ENCODE assay signal across 8 mouse cellular contexts in the genomic region with DNA sequence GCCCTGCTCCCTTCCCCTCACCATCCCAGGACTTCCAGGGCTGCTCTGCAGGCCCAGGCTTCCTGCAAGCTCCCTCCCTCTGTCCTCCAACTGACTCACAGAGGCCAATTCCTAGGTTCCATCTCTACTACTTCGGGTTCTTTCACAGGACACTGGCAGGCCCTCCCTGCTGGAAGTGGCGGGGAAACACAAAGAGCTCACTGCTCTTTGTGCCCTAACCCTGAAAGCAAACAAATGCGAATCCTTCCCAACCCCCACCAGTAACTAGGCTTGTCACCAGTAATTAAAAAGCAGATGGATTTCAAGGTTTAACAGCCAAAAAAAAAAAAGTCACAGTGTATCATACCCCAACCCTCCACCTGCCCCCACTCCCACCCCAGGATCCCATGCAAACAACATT. TPM values are rescaled to one million over a fixed set of nuclear protein-coding genes. Genes with fewer than 3 reads are reported as not detected.
DNase-seq lines count a peak whose midpoint lies in the region; ATAC-seq and TF ChIP-seq lines count a peak whose summit lies in the region.

No protein-coding gene starts in this region.

- intact Hi-C loops in gastrocnemius, postnatal 14 days (cut with DNase I; ENCODE audit: low total_unique reads), result no loop called here

- H3K9me3 ChIP-seq in heart, embryonic 10.5 days, result no peaks in the 10 kb centered on the region
- no peaks in the 10 kb centered on the region for H3K9me3 ChIP-seq in hindbrain, embryonic 14.5 days (ENCODE audit: control insufficient read depth, low read length)
- no peaks in the 10 kb centered on the region for H3K9me3 ChIP-seq in midbrain, embryonic 14.5 days (ENCODE audit: control insufficient read depth, low read length)

- H3K27me3 ChIP-seq in heart, embryonic 10.5 days (ENCODE audit: insufficient read depth, poor library complexity, severe bottlenecking), result no peaks in the 10 kb centered on the region
- H3K27me3 ChIP-seq in hindbrain, embryonic 14.5 days (ENCODE audit: control insufficient read depth, insufficient read depth, low read length), result no peaks in the 10 kb centered on the region
- no peaks in the 10 kb centered on the region for H3K27me3 ChIP-seq in midbrain, embryonic 14.5 days (ENCODE audit: control insufficient read depth, insufficient read depth, low read length)
- no peaks in the 10 kb centered on the region for H3K27me3 ChIP-seq in kidney, adult 2 months (replicated peaks; ENCODE audit: control insufficient read depth, insufficient read depth, low read length)

- H3K36me3 ChIP-seq in heart, embryonic 10.5 days, result no peaks in the 10 kb centered on the region
- H3K36me3 ChIP-seq in hindbrain, embryonic 14.5 days (replicated peaks; ENCODE audit: control insufficient read depth, insufficient read depth), result no peaks in the 10 kb centered on the region
- 0 out of 2 replicates have a peak, but pooled peaks cover 4% of the 10 kb centered on the region for H3K36me3 ChIP-seq in midbrain, embryonic 14.5 days (ENCODE audit: control insufficient read depth, insufficient read depth, low read length)
- H3K36me3 ChIP-seq in kidney, adult 2 months (ENCODE audit: control insufficient read depth, insufficient read depth, low read length), result no peaks in the 10 kb centered on the region

- TF ChIP-seq POLR2A in kidney, adult 2 months (IDR thresholded peaks at IDR 0.05; ENCODE audit: low read depth, low read length), result no peak

- H3K27ac ChIP-seq in heart, embryonic 10.5 days, result peak overlapping the region; percentile 95
- H3K27ac ChIP-seq in hindbrain, embryonic 14.5 days, result peak overlapping the region; percentile 75
- peak overlapping the region; percentile 87 for H3K27ac ChIP-seq in midbrain, embryonic 14.5 days (replicated peaks; ENCODE audit: low read depth, low read length)
- no peak overlapping the region for H3K27ac ChIP-seq in kidney, adult 2 months (ENCODE audit: insufficient read depth, low read depth, low read length)

- H3K9ac ChIP-seq in hindbrain, embryonic 14.5 days, result peak overlapping the region; percentile 75
- peak overlapping the region; percentile 75 for H3K9ac ChIP-seq in midbrain, embryonic 14.5 days (replicated peaks; ENCODE audit: low read length)

- ATAC-seq in hindbrain, embryonic 14.5 days (ENCODE audit: low FRiP score), result no peak
- no peak for ATAC-seq in midbrain, embryonic 14.5 days (ENCODE audit: low FRiP score, low TSS enrichment)

- peak overlapping the region; percentile 84 for H3K4me3 ChIP-seq in heart, embryonic 10.5 days
- H3K4me3 ChIP-seq in hindbrain, embryonic 14.5 days (replicated peaks; ENCODE audit: low read length), result peak overlapping the region; percentile 74
- H3K4me3 ChIP-seq in midbrain, embryonic 14.5 days (replicated peaks; ENCODE audit: low read depth, low read length), result peak overlapping the region; percentile 75
- H3K4me3 ChIP-seq in kidney, adult 2 months (ENCODE audit: insufficient read depth, low read depth, low read length), result no peak overlapping the region

- no peak for DNase-seq in heart, embryonic 10.5 days (ENCODE audit: low spot score)
- no peak for DNase-seq in heart, adult 18-20 months
- DNase-seq in brain, adult 2 months (ENCODE audit: low read depth, low spot score), result peak; percentile 29
- DNase-seq in hindbrain, embryonic 14.5 days (ENCODE audit: low spot score), result no peak
- peak; percentile 67 for DNase-seq in midbrain, embryonic 14.5 days
- DNase-seq in thymus, postnatal 0 days (ENCODE audit: low spot score), result no peak
- DNase-seq in kidney, adult 2 months, result no peak
- DNase-seq in gastrocnemius, postnatal 14 days, result no peak

- peaks cover 20% of the 10 kb centered on the region for H3K4me1 ChIP-seq in heart, embryonic 10.5 days
- peaks cover 15% of the 10 kb centered on the region for H3K4me1 ChIP-seq in hindbrain, embryonic 14.5 days (replicated peaks; ENCODE audit: control insufficient read depth, insufficient read depth, low read length)
- H3K4me1 ChIP-seq in midbrain, embryonic 14.5 days (ENCODE audit: control insufficient read depth, insufficient read depth, low read length), result peaks cover 15% of the 10 kb centered on the region
- no peaks in the 10 kb centered on the region for H3K4me1 ChIP-seq in kidney, adult 2 months (ENCODE audit: control insufficient read depth, insufficient read depth, low read length)

- 15% methylated on average over 3 of the region's 3 CpGs for WGBS in heart, embryonic 10.5 days
- 4% methylated on average over 3 of the region's 3 CpGs for WGBS in hindbrain, embryonic 14.5 days
- 2% methylated on average over 3 of the region's 3 CpGs for WGBS in midbrain, embryonic 14.5 days
- 66% methylated on average over 3 of the region's 3 CpGs for WGBS in kidney, adult 2 months

- peak overlapping the region; percentile 64 for H3K4me2 ChIP-seq in hindbrain, embryonic 14.5 days (replicated peaks)
- peak overlapping the region; percentile 73 for H3K4me2 ChIP-seq in midbrain, embryonic 14.5 days (ENCODE audit: low read length)

- TF ChIP-seq CTCF in kidney, adult 2 months (conservative IDR thresholded peaks at IDR 0.05; ENCODE audit: insufficient read depth, insufficient read length, low read depth, low read length), result no peak

RNA-seq across cellular contexts. Expression of gene Golm1, which starts 1.4 kb away (rescaled TPM):
- polyA plus RNA-seq in heart, embryonic 10.5 days (2016; fragmentation: Nextera tagmentation; extraction: Ambion mirVana), result 72.4 and 74.5 TPM in 2 replicates
- 10 to 100 TPM; 14.6 to 19.4 TPM for total RNA-seq in heart, adult 18-20 months (2021)
- polyA plus RNA-seq in hindbrain, embryonic 14.5 days (2014; fragmentation: Nextera tagmentation; extraction: Ambion mirVana), result 25.3 and 29.7 TPM in 2 replicates
- 27.5 and 46.0 TPM in 2 replicates for polyA plus RNA-seq in midbrain, embryonic 14.5 days (2014; fragmentation: Nextera tagmentation; extraction: Ambion mirVana)
- polyA plus RNA-seq in thymus, postnatal 0 days (2015; fragmentation: Nextera tagmentation; extraction: Ambion mirVana), result 3.9 and 4.5 TPM in 2 replicates
- polyA plus RNA-seq in kidney, adult 2 months (2012; rRNA removed), result 5.3 and 6.5 TPM in 2 replicates
- 10 to 100 TPM in 1 of 2 experiments, 1 to 10 TPM in 1; 9.3 to 10.1 TPM for total RNA-seq in gastrocnemius, postnatal 14 days (2021)

RNA-seq across cellular contexts. Expression of gene 4921517D22Rik, which starts 19.7 kb away (rescaled TPM):
- not detected in 2 replicates for polyA plus RNA-seq in heart, embryonic 10.5 days (2016; fragmentation: Nextera tagmentation; extraction: Ambion mirVana)
- total RNA-seq in heart, adult 18-20 months (2021), result not detected
- not detected in 2 replicates for polyA plus RNA-seq in hindbrain, embryonic 14.5 days (2014; fragmentation: Nextera tagmentation; extraction: Ambion mirVana)
- polyA plus RNA-seq in midbrain, embryonic 14.5 days (2014; fragmentation: Nextera tagmentation; extraction: Ambion mirVana), result not detected in 2 replicates
- polyA plus RNA-seq in thymus, postnatal 0 days (2015; fragmentation: Nextera tagmentation; extraction: Ambion mirVana), result not detected in 2 replicates
- not detected in 2 replicates for polyA plus RNA-seq in kidney, adult 2 months (2012; rRNA removed)
- not detected for total RNA-seq in gastrocnemius, postnatal 14 days (2021)

RNA-seq across cellular contexts. Expression of gene Spata31d1a, which starts 35.9 kb away (rescaled TPM):
- 0.02 and 0.05 TPM in 2 replicates for polyA plus RNA-seq in heart, embryonic 10.5 days (2016; fragmentation: Nextera tagmentation; extraction: Ambion mirVana)
- not detected for total RNA-seq in heart, adult 18-20 months (2021)
- 0.05 and 0.16 TPM in 2 replicates for polyA plus RNA-seq in hindbrain, embryonic 14.5 days (2014; fragmentation: Nextera tagmentation; extraction: Ambion mirVana)
- 0.19 TPM in 1 of 2 replicates, not detected in the other for polyA plus RNA-seq in midbrain, embryonic 14.5 days (2014; fragmentation: Nextera tagmentation; extraction: Ambion mirVana)
- not detected in 2 replicates for polyA plus RNA-seq in thymus, postnatal 0 days (2015; fragmentation: Nextera tagmentation; extraction: Ambion mirVana)
- not detected in 2 replicates for polyA plus RNA-seq in kidney, adult 2 months (2012; rRNA removed)
- not detected for total RNA-seq in gastrocnemius, postnatal 14 days (2021)

RNA-seq across cellular contexts. Expression of gene Spata31d1b, which starts 37.9 kb away (rescaled TPM):
- polyA plus RNA-seq in heart, embryonic 10.5 days (2016; fragmentation: Nextera tagmentation; extraction: Ambion mirVana), result not detected in 2 replicates
- under 1 TPM in 1 of 2 experiments, not detected in 1; 0.05 TPM for total RNA-seq in heart, adult 18-20 months (2021)
- not detected in 2 replicates for polyA plus RNA-seq in hindbrain, embryonic 14.5 days (2014; fragmentation: Nextera tagmentation; extraction: Ambion mirVana)
- not detected in 2 replicates for polyA plus RNA-seq in midbrain, embryonic 14.5 days (2014; fragmentation: Nextera tagmentation; extraction: Ambion mirVana)
- 0.04 TPM in 2 replicates for polyA plus RNA-seq in thymus, postnatal 0 days (2015; fragmentation: Nextera tagmentation; extraction: Ambion mirVana)
- polyA plus RNA-seq in kidney, adult 2 months (2012; rRNA removed), result 0.03 TPM in 2 replicates
- not detected for total RNA-seq in gastrocnemius, postnatal 14 days (2021)

RNA-seq across cellular contexts. Expression of gene Spata31d1d, which starts 57.3 kb away (rescaled TPM):
- not detected in 2 replicates for polyA plus RNA-seq in heart, embryonic 10.5 days (2016; fragmentation: Nextera tagmentation; extraction: Ambion mirVana)
- total RNA-seq in heart, adult 18-20 months (2021), result not detected
- polyA plus RNA-seq in hindbrain, embryonic 14.5 days (2014; fragmentation: Nextera tagmentation; extraction: Ambion mirVana), result 0.09 TPM in 1 of 2 replicates, not detected in the other
- polyA plus RNA-seq in midbrain, embryonic 14.5 days (2014; fragmentation: Nextera tagmentation; extraction: Ambion mirVana), result not detected in 2 replicates
- polyA plus RNA-seq in thymus, postnatal 0 days (2015; fragmentation: Nextera tagmentation; extraction: Ambion mirVana), result not detected in 2 replicates
- 0.05 TPM in 1 of 2 replicates, not detected in the other for polyA plus RNA-seq in kidney, adult 2 months (2012; rRNA removed)
- total RNA-seq in gastrocnemius, postnatal 14 days (2021), result not detected

Comparison
In these comparisons a context has a peak if more than half of its experiments do, and no peak if none do; other contexts are left out.
1. DNase-seq: peak in brain, adult 2 months (single experiment) and midbrain, embryonic 14.5 days (single experiment); none in heart, embryonic 10.5 days (single experiment), heart, adult 18-20 months (0 of 2), hindbrain, embryonic 14.5 days (single experiment), thymus, postnatal 0 days (single experiment), kidney, adult 2 months (single experiment) and gastrocnemius, postnatal 14 days (single experiment).